Mouse (Mus musculus): ENCODE measurements around the gene Fgf10.

DNA sequence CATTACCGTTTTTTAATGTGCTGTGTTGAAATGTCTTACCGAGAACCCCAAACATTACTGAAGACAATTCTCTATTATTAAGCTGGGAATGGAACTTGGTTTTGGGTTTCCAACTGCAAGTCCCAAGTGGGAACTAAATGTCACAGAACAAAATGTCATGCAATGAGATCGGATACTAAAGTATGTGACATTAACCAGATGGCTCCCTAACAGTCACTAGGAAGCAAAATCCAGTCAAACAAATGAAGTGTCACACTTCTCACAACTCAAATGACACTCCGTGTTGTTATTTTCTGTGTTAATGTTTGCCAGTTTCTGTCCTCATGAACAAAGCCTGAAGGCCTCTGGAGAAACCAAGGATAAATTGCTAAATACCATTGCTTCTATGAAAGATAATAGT is 130.6 kb downstream of the Fgf10 start:
- TF ChIP-seq CTCF (IDR thresholded peaks at IDR 0.05 in 2 of 3, conservative IDR thresholded peaks at IDR 0.05 in 1 of 3; ENCODE audit: control insufficient read depth in 1 of 3, insufficient read depth in 1 of 3, low read depth in 2 of 3, low read length in 3 of 3, poor library complexity in 1 of 3, severe bottlenecking in 1 of 3) (no peak), UBTF (IDR thresholded peaks at IDR 0.05; ENCODE audit: borderline replicate concordance, insufficient read depth, low read depth, low read length) (no peak), USF1 (IDR thresholded peaks at IDR 0.05; ENCODE audit: low read depth, low read length) (no peak), POLR2A (IDR thresholded peaks at IDR 0.05; ENCODE audit: control insufficient read depth in 1 of 2, insufficient read depth in 1 of 2, low read depth in 1 of 2, low read length in 2 of 2, poor library complexity in 1 of 2) (no peak), MYC (IDR thresholded peaks at IDR 0.05; ENCODE audit: low read depth, low read length) (no peak), TAL1 (IDR thresholded peaks at IDR 0.05; ENCODE audit: low read length) (no peak), CHD2 (IDR thresholded peaks at IDR 0.05; ENCODE audit: low read length) (no peak), MAX (IDR thresholded peaks at IDR 0.05; ENCODE audit: low read length) (no peak)
